Mouse (Mus musculus): ENCODE measurements around the gene Ttc3.

GRCm38 (mm10) chr16:94350287-94350677, 20.1 kb upstream of the Ttc3 start:
- TF ChIP-seq CTCF (IDR thresholded peaks at IDR 0.05) (no peak), EP300 (IDR thresholded peaks at IDR 0.05) (no peak)

Data from lung, postnatal 0 days (tissue).